Mouse (Mus musculus): ENCODE results near the gene Arf3. TPM values are rescaled to one million over a fixed set of nuclear protein-coding genes. Genes with fewer than 3 reads are reported as not detected.

Arf3 gene
- polyA plus RNA-seq, 1 experiment from 2014 or later: 49.1 TPM

- Histone ChIP-seq H3K9me3 (replicated peaks) (no peaks in the 10 kb centered on the region), H3K4me3 (no peak overlapping the region), H3K27me3 (ENCODE audit: low read depth, poor library complexity, severe bottlenecking) (peaks cover 93% of the 10 kb centered on the region), H3K4me1 (peaks cover 10% of the 10 kb centered on the region), H3K36me3 (no peaks in the 10 kb centered on the region), H3K27ac (no peak overlapping the region)
- DNase-seq (ENCODE audit: low spot score): peak; percentile 61
- WGBS: 29% methylated on average over 7 of the region's 7 CpGs
Measured at GRCm38 (mm10) chr15:98785744-98786143, 22.7 kb upstream of the Arf3 start.

GRCm38 (mm10) chr15:98781166-98781565 is 18.2 kb upstream of the Arf3 start:
- no peak overlapping the region for H3K4me3 ChIP-seq
- H3K4me1 ChIP-seq: peaks cover 35% of the 10 kb centered on the region
- no peak overlapping the region for H3K27ac ChIP-seq
- H3K27me3 ChIP-seq (ENCODE audit: low read depth, poor library complexity, severe bottlenecking): peaks cover 93% of the 10 kb centered on the region
- WGBS: 29% methylated on average over 6 of the region's 6 CpGs
- H3K9me3 ChIP-seq (replicated peaks): 0 out of 2 replicates have a peak, but pooled peaks cover 2% of the 10 kb centered on the region
- no peak for DNase-seq (ENCODE audit: low spot score)
- H3K36me3 ChIP-seq: no peaks in the 10 kb centered on the region

DNA sequence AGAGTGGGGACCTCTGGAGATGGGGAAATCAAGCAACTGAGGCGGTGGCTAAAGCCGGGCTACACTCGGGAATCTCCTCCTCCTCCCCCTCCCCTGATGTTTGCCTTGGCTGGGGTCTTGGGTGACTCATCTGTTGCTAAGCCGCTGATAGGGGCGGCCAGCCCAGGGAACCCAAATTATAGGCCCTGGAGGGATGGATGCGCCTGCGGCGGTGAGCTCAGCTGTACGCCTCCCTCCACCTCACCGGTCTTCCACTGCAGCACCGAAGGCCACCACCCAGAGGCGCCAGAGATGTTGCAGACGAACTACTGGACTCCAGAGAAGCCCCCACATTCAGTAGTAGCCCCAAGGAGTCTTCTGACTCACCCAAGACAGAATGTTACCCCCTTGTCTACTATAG is 17.6 kb upstream of the Arf3 start:
- peaks cover 41% of the 10 kb centered on the region for H3K4me1 ChIP-seq
- no peak for DNase-seq (ENCODE audit: low spot score)
- peaks cover 94% of the 10 kb centered on the region for H3K27me3 ChIP-seq (ENCODE audit: low read depth, poor library complexity, severe bottlenecking)
- H3K9me3 ChIP-seq (replicated peaks): 0 out of 2 replicates have a peak, but pooled peaks cover 2% of the 10 kb centered on the region
- H3K27ac ChIP-seq: no peak overlapping the region
- H3K4me3 ChIP-seq: no peak overlapping the region
- no peaks in the 10 kb centered on the region for H3K36me3 ChIP-seq
- 3% methylated on average over 13 of the region's 13 CpGs for WGBS

DNA sequence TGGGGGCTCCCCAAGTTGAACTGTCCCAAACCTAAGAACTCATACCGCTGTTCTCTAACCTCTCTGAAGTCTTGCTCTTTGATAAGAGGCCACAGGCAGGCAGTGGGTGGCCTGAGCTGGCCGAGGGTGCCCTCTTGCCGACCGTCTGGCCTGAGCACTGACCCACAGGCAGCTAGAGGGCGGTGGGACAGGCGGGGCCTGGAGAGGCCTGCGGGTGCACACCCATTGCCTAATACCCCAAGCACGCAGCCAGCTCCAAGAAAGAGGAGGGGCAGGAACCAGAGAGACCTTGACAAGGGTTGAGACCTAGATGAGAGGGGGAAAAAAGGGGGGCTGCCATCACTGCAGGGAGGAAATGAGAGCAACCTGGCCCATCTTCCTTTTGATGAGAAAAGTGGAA is 17.1 kb upstream of the Arf3 start:
- WGBS: 3% methylated on average over 8 of the region's 8 CpGs
- Histone ChIP-seq H3K36me3 (no peaks in the 10 kb centered on the region), H3K4me3 (no peak overlapping the region), H3K4me1 (peaks cover 43% of the 10 kb centered on the region), H3K27ac (no peak overlapping the region), H3K9me3 (replicated peaks) (0 out of 2 replicates have a peak, but pooled peaks cover 2% of the 10 kb centered on the region), H3K27me3 (ENCODE audit: low read depth, poor library complexity, severe bottlenecking) (peaks cover 94% of the 10 kb centered on the region)
- DNase-seq (ENCODE audit: low spot score): no peak

GRCm38 (mm10) chr15:98778806-98779205 is 15.8 kb upstream of the Arf3 start:
- H3K4me3 ChIP-seq: no peak overlapping the region; the same call in 1 of the 2 replicates
- 0 out of 2 replicates have a peak, but pooled peaks cover 2% of the 10 kb centered on the region for H3K9me3 ChIP-seq (replicated peaks)
- no peak for DNase-seq (ENCODE audit: low spot score)
- peaks cover 96% of the 10 kb centered on the region for H3K27me3 ChIP-seq (ENCODE audit: low read depth, poor library complexity, severe bottlenecking)
- WGBS: 1% methylated on average over 10 of the region's 11 CpGs
- no peak overlapping the region for H3K27ac ChIP-seq
- H3K36me3 ChIP-seq: no peaks in the 10 kb centered on the region
- H3K4me1 ChIP-seq: peaks cover 43% of the 10 kb centered on the region

- Histone ChIP-seq H3K27ac (no peak overlapping the region), H3K4me3 (peak overlapping the region; percentile 37), H3K27me3 (ENCODE audit: low read depth, poor library complexity, severe bottlenecking) (peaks cover 100% of the 10 kb centered on the region), H3K4me1 (peaks cover 43% of the 10 kb centered on the region), H3K9me3 (replicated peaks) (0 out of 2 replicates have a peak, but pooled peaks cover 2% of the 10 kb centered on the region), H3K36me3 (no peaks in the 10 kb centered on the region)
- 1% methylated on average over 25 of the region's 25 CpGs for WGBS
- no peak for DNase-seq (ENCODE audit: low spot score)
Measured at GRCm38 (mm10) chr15:98778191-98778770, 15.3 kb upstream of the Arf3 start.

GRCm38 (mm10) chr15:98777762-98778161 is 14.7 kb upstream of the Arf3 start, which contains the start of gene Wnt10b:
Gene Wnt10b, minus strand, starts transcription at chr15:98778150.
- WGBS: under 1% methylated on average over 30 of the region's 33 CpGs

GRCm38 (mm10) chr15:98777005-98777616 is 14.1 kb upstream of the Arf3 start:
- DNase-seq (ENCODE audit: low spot score): peak; percentile 53
- peaks cover 53% of the 10 kb centered on the region for H3K4me1 ChIP-seq
- H3K27me3 ChIP-seq (ENCODE audit: low read depth, poor library complexity, severe bottlenecking): peaks cover 100% of the 10 kb centered on the region
- no peaks in the 10 kb centered on the region for H3K36me3 ChIP-seq
- H3K9me3 ChIP-seq (replicated peaks): 0 out of 2 replicates have a peak, but pooled peaks cover 2% of the 10 kb centered on the region
- H3K27ac ChIP-seq: no peak overlapping the region
- under 1% methylated on average over 19 of the region's 19 CpGs for WGBS
- peak overlapping the region; percentile 37 for H3K4me3 ChIP-seq

More at GRCm38 (mm10) chr15:98777762-98778161, 14.7 kb upstream of the Arf3 start, which contains the start of gene Wnt10b:
- Histone ChIP-seq H3K4me3 (peak within 1 kb of the TSS; percentile 37), H3K36me3 (no peaks in the 10 kb centered on the region), H3K9me3 (replicated peaks) (0 out of 2 replicates have a peak, but pooled peaks cover 2% of the 10 kb centered on the region), H3K4me1 (peaks cover 46% of the 10 kb centered on the region), H3K27me3 (ENCODE audit: low read depth, poor library complexity, severe bottlenecking) (peaks cover 100% of the 10 kb centered on the region), H3K27ac (no peak within 1 kb of the TSS)
- peak; percentile 60 for DNase-seq (ENCODE audit: low spot score)

DNA sequence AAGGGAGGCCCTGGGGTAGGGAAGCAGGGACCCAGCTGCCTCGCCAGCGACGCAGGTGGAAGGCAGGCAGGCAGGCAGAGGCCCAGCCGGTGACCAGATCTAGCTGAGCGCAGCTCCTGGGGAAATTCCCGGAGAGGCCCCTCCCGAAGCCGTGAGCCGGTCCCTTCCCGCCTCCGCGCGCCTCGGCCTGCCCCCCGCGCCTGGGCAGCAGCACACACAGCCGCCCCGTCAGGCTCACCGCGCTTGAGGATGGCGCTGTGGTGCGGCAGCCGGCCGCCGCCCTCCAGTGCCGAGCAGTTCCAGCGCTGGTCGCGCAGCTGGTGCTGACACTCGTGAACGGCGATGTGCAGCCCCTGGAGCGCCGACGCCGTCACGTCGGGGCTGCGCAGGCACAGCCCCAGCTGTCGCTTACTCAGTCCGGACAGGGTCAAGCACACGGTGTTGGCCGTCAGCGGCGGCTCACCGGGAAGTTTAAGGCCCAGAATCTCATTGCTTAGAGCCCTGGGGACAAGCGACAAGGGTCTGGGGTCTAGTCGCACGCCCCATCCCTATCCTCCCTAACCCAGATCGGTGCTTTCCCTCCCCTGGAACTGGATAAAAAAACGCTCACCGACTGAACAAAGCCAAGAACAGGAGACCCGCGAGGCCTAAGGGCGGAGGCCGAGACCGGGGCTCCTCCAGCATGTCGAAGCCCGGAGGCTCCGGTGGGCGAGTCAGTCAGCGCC is 13.4 kb upstream of the Arf3 start:
- DNase-seq (ENCODE audit: low spot score): peak; percentile 71
- under 1% methylated on average over 62 of the region's 62 CpGs for WGBS
- H3K27ac ChIP-seq: 0 out of 2 replicates have a peak overlapping the region, but pooled peaks have one; percentile 17
- H3K9me3 ChIP-seq (replicated peaks): 0 out of 2 replicates have a peak, but pooled peaks cover 2% of the 10 kb centered on the region
- H3K4me3 ChIP-seq: peak overlapping the region; percentile 37
- peaks cover 57% of the 10 kb centered on the region for H3K4me1 ChIP-seq
- H3K27me3 ChIP-seq (ENCODE audit: low read depth, poor library complexity, severe bottlenecking): peaks cover 100% of the 10 kb centered on the region
- H3K36me3 ChIP-seq: no peaks in the 10 kb centered on the region

- H3K27ac ChIP-seq: no peak overlapping the region
- no peak for DNase-seq (ENCODE audit: low spot score)
- H3K27me3 ChIP-seq (ENCODE audit: low read depth, poor library complexity, severe bottlenecking): peaks cover 100% of the 10 kb centered on the region
- peaks cover 56% of the 10 kb centered on the region for H3K4me1 ChIP-seq
- no peak overlapping the region for H3K4me3 ChIP-seq
- H3K36me3 ChIP-seq: no peaks in the 10 kb centered on the region
- WGBS: 0% methylated on average over 5 of the region's 5 CpGs
- H3K9me3 ChIP-seq (replicated peaks): 0 out of 2 replicates have a peak, but pooled peaks cover 2% of the 10 kb centered on the region
Measured at GRCm38 (mm10) chr15:98775533-98775932, 12.5 kb upstream of the Arf3 start.

DNA sequence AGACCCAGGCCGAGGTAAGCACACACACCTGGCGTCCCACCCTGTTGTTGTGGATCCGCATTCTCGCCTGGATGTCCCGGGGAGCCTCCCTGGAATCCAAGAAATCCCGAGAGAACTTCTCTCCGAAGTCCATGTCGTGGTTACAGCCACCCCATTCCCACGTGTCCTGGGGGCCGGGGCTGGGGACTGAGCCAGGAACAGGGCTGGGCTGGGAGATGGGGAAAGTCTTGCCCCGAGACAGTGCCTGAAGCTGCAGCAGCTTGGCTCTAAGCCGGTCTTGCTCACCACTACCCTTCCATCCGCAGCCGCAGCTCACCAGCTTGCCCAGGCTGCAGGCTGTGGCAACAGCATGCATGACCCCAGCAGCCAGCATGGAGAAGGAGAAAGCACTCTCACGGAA is 11.1 kb upstream of the Arf3 start:
- DNase-seq (ENCODE audit: low spot score): no peak
- Histone ChIP-seq H3K9me3 (replicated peaks) (no peaks in the 10 kb centered on the region), H3K36me3 (no peaks in the 10 kb centered on the region), H3K4me3 (no peak overlapping the region), H3K4me1 (peaks cover 49% of the 10 kb centered on the region), H3K27ac (no peak overlapping the region), H3K27me3 (ENCODE audit: low read depth, poor library complexity, severe bottlenecking) (peaks cover 100% of the 10 kb centered on the region)
- 5% methylated on average over 15 of the region's 15 CpGs for WGBS

DNA sequence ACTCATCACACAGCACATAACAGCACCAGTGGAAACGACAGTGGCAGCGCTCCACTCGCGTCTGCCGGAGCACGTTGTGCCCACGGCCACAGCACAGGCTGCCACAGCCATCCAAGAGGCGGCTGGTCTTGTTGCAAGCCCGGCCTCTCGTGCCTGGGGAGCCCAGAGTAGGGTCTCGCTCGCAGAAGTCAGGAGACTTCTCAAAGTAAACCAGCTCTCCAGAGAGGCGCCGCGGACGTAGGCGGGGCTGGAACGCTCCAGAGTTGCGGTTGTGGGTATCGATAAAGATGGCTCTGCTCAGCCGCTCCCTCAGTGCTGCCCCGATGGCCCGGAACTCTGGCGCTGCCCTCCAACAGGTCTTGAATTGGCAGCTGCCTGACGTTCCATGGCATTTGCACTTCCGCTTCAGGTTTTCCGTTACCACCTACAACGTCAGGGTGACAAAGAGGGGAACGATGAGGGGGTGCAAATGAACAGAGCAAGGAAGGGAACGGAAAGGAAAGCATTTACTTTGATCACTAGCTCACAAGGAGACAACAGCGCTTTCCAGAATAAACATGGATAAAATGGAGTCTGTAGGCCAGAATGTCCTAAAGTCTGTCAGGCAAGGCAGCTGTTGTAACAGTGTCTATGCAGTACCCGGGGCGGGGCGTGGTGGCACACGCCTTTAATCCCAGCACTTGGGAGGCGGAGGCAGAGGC is 9.6 kb upstream of the Arf3 start:
- peaks cover 37% of the 10 kb centered on the region for H3K4me1 ChIP-seq
- peak; percentile 66 for DNase-seq (ENCODE audit: low spot score)
- no peaks in the 10 kb centered on the region for H3K36me3 ChIP-seq
- no peaks in the 10 kb centered on the region for H3K9me3 ChIP-seq (replicated peaks)
- H3K4me3 ChIP-seq: peak overlapping the region; percentile 42
- H3K27ac ChIP-seq: 0 out of 2 replicates have a peak overlapping the region, but pooled peaks have one; percentile 10
- 3% methylated on average over 36 of the region's 36 CpGs for WGBS
- H3K27me3 ChIP-seq (ENCODE audit: low read depth, poor library complexity, severe bottlenecking): peaks cover 100% of the 10 kb centered on the region

Data from limb, embryonic 10.5 days (tissue).